Mouse (Mus musculus): ENCODE results near the gene Zfp444. TPM values are rescaled to one million over a fixed set of nuclear protein-coding genes. Genes with fewer than 3 reads are reported as not detected.

Gene Zfp444
- polyA plus RNA-seq, 1 experiment from 2014 or later, result 101 TPM

- no peak for ATAC-seq
- H3K4me2 ChIP-seq (ENCODE audit: low read length), result no peak overlapping the region
- no peaks in the 10 kb centered on the region for H3K9me3 ChIP-seq (ENCODE audit: control insufficient read depth, low read length)
- H3K27me3 ChIP-seq (replicated peaks; ENCODE audit: control insufficient read depth, insufficient read depth, low read length), result no peaks in the 10 kb centered on the region
- peaks cover 19% of the 10 kb centered on the region for H3K4me1 ChIP-seq (replicated peaks; ENCODE audit: control insufficient read depth, insufficient read depth, low read length)
- H3K27ac ChIP-seq (ENCODE audit: low read length), result no peak overlapping the region
- 88% methylated on average over 7 of the region's 7 CpGs for WGBS
- H3K4me3 ChIP-seq (replicated peaks; ENCODE audit: low read length), result no peak overlapping the region
- H3K36me3 ChIP-seq (ENCODE audit: control insufficient read depth, insufficient read depth), result no peaks in the 10 kb centered on the region
- no peak overlapping the region for H3K9ac ChIP-seq (replicated peaks; ENCODE audit: low read depth, low read length)
These were observed 25.6 kb upstream of the Zfp444 start for GRCm38 (mm10) chr7:6146194-6146981.

GRCm38 (mm10) chr7:6146982-6147325, 25.1 kb upstream of the Zfp444 start:
- Histone ChIP-seq H3K36me3 (ENCODE audit: control insufficient read depth, insufficient read depth) (no peaks in the 10 kb centered on the region), H3K27ac (ENCODE audit: low read length) (no peak overlapping the region), H3K4me1 (replicated peaks; ENCODE audit: control insufficient read depth, insufficient read depth, low read length) (peaks cover 19% of the 10 kb centered on the region), H3K9ac (replicated peaks; ENCODE audit: low read depth, low read length) (no peak overlapping the region), H3K27me3 (replicated peaks; ENCODE audit: control insufficient read depth, insufficient read depth, low read length) (no peaks in the 10 kb centered on the region), H3K4me3 (replicated peaks; ENCODE audit: low read length) (no peak overlapping the region), H3K4me2 (ENCODE audit: low read length) (no peak overlapping the region), H3K9me3 (ENCODE audit: control insufficient read depth, low read length) (no peaks in the 10 kb centered on the region)
- 64% methylated on average over 2 of the region's 2 CpGs for WGBS
- no peak for ATAC-seq

- H3K27me3 ChIP-seq (replicated peaks; ENCODE audit: control insufficient read depth, insufficient read depth, low read length), result no peaks in the 10 kb centered on the region
- H3K27ac ChIP-seq (ENCODE audit: low read length), result no peak overlapping the region
- 78% methylated on average over 5 of the region's 5 CpGs for WGBS
- no peak for ATAC-seq
- H3K9me3 ChIP-seq (ENCODE audit: control insufficient read depth, low read length), result no peaks in the 10 kb centered on the region
- H3K4me2 ChIP-seq (ENCODE audit: low read length), result no peak overlapping the region
- no peak overlapping the region for H3K4me3 ChIP-seq (replicated peaks; ENCODE audit: low read length)
- H3K4me1 ChIP-seq (replicated peaks; ENCODE audit: control insufficient read depth, insufficient read depth, low read length), result peaks cover 19% of the 10 kb centered on the region
- H3K9ac ChIP-seq (replicated peaks; ENCODE audit: low read depth, low read length), result no peak overlapping the region
- H3K36me3 ChIP-seq (ENCODE audit: control insufficient read depth, insufficient read depth), result no peaks in the 10 kb centered on the region
These were observed 24.3 kb upstream of the Zfp444 start for GRCm38 (mm10) chr7:6147688-6148087.

GRCm38 (mm10) chr7:6151266-6151665, 20.8 kb upstream of the Zfp444 start:
- Histone ChIP-seq H3K27me3 (replicated peaks; ENCODE audit: control insufficient read depth, insufficient read depth, low read length) (no peaks in the 10 kb centered on the region), H3K9ac (replicated peaks; ENCODE audit: low read depth, low read length) (no peak overlapping the region), H3K4me1 (replicated peaks; ENCODE audit: control insufficient read depth, insufficient read depth, low read length) (peaks cover 24% of the 10 kb centered on the region), H3K27ac (ENCODE audit: low read length) (no peak overlapping the region), H3K4me2 (ENCODE audit: low read length) (no peak overlapping the region), H3K36me3 (ENCODE audit: control insufficient read depth, insufficient read depth) (no peaks in the 10 kb centered on the region), H3K4me3 (replicated peaks; ENCODE audit: low read length) (no peak overlapping the region), H3K9me3 (ENCODE audit: control insufficient read depth, low read length) (no peaks in the 10 kb centered on the region)
- no peak for ATAC-seq
- WGBS, result 100% methylated on average over 1 of the region's 1 CpGs

- Histone ChIP-seq H3K4me1 (replicated peaks; ENCODE audit: control insufficient read depth, insufficient read depth, low read length) (peaks cover 28% of the 10 kb centered on the region), H3K4me3 (replicated peaks; ENCODE audit: low read length) (no peak overlapping the region), H3K36me3 (ENCODE audit: control insufficient read depth, insufficient read depth) (no peaks in the 10 kb centered on the region), H3K27me3 (replicated peaks; ENCODE audit: control insufficient read depth, insufficient read depth, low read length) (no peaks in the 10 kb centered on the region), H3K27ac (ENCODE audit: low read length) (no peak overlapping the region), H3K9ac (replicated peaks; ENCODE audit: low read depth, low read length) (no peak overlapping the region), H3K4me2 (ENCODE audit: low read length) (no peak overlapping the region), H3K9me3 (ENCODE audit: control insufficient read depth, low read length) (no peaks in the 10 kb centered on the region)
- 84% methylated on average over 3 of the region's 3 CpGs for WGBS
- no peak for ATAC-seq
These were observed 20.0 kb upstream of the Zfp444 start for GRCm38 (mm10) chr7:6152036-6152435.

- Histone ChIP-seq H3K9ac (replicated peaks; ENCODE audit: low read depth, low read length) (no peak overlapping the region), H3K4me3 (replicated peaks; ENCODE audit: low read length) (no peak overlapping the region), H3K36me3 (ENCODE audit: control insufficient read depth, insufficient read depth) (no peaks in the 10 kb centered on the region), H3K27me3 (replicated peaks; ENCODE audit: control insufficient read depth, insufficient read depth, low read length) (no peaks in the 10 kb centered on the region), H3K9me3 (ENCODE audit: control insufficient read depth, low read length) (no peaks in the 10 kb centered on the region), H3K4me2 (ENCODE audit: low read length) (no peak overlapping the region), H3K4me1 (replicated peaks; ENCODE audit: control insufficient read depth, insufficient read depth, low read length) (peaks cover 28% of the 10 kb centered on the region), H3K27ac (ENCODE audit: low read length) (no peak overlapping the region)
- WGBS, result 90% methylated on average over 3 of the region's 3 CpGs
- ATAC-seq, result no peak
These were observed 18.9 kb upstream of the Zfp444 start for GRCm38 (mm10) chr7:6153131-6153530.

GRCm38 (mm10) chr7:6154164-6154563, 17.9 kb upstream of the Zfp444 start:
- no peak for ATAC-seq
- Histone ChIP-seq H3K9me3 (ENCODE audit: control insufficient read depth, low read length) (no peaks in the 10 kb centered on the region), H3K27me3 (replicated peaks; ENCODE audit: control insufficient read depth, insufficient read depth, low read length) (no peaks in the 10 kb centered on the region), H3K9ac (replicated peaks; ENCODE audit: low read depth, low read length) (no peak overlapping the region; the same call in 1 of the 2 replicates), H3K4me3 (replicated peaks; ENCODE audit: low read length) (peak overlapping the region; percentile 87; the same call in 1 of the 2 replicates), H3K4me1 (replicated peaks; ENCODE audit: control insufficient read depth, insufficient read depth, low read length) (peaks cover 22% of the 10 kb centered on the region), H3K4me2 (ENCODE audit: low read length) (peak overlapping the region; percentile 82; the same call in 1 of the 2 replicates), H3K27ac (ENCODE audit: low read length) (no peak overlapping the region), H3K36me3 (ENCODE audit: control insufficient read depth, insufficient read depth) (no peaks in the 10 kb centered on the region)
- WGBS, result 79% methylated on average over 5 of the region's 5 CpGs

- peak; percentile 74 for ATAC-seq
- peak overlapping the region; percentile 96 for H3K9ac ChIP-seq (replicated peaks; ENCODE audit: low read depth, low read length)
- peaks cover 20% of the 10 kb centered on the region for H3K4me1 ChIP-seq (replicated peaks; ENCODE audit: control insufficient read depth, insufficient read depth, low read length)
- H3K27me3 ChIP-seq (replicated peaks; ENCODE audit: control insufficient read depth, insufficient read depth, low read length), result no peaks in the 10 kb centered on the region
- H3K9me3 ChIP-seq (ENCODE audit: control insufficient read depth, low read length), result no peaks in the 10 kb centered on the region
- no peaks in the 10 kb centered on the region for H3K36me3 ChIP-seq (ENCODE audit: control insufficient read depth, insufficient read depth)
- H3K4me2 ChIP-seq (ENCODE audit: low read length), result peak overlapping the region; percentile 82
- under 1% methylated on average over 57 of the region's 85 CpGs for WGBS
- peak overlapping the region; percentile 95 for H3K27ac ChIP-seq (ENCODE audit: low read length)
- H3K4me3 ChIP-seq (replicated peaks; ENCODE audit: low read length), result peak overlapping the region; percentile 87
These were observed 16.8 kb upstream of the Zfp444 start for GRCm38 (mm10) chr7:6155031-6155872.

- Histone ChIP-seq H3K27ac (ENCODE audit: low read length) (peak within 1 kb of the TSS; percentile 95), H3K27me3 (replicated peaks; ENCODE audit: control insufficient read depth, insufficient read depth, low read length) (no peaks in the 10 kb centered on the region), H3K4me2 (ENCODE audit: low read length) (peak within 1 kb of the TSS; percentile 82), H3K9ac (replicated peaks; ENCODE audit: low read depth, low read length) (peak within 1 kb of the TSS; percentile 96), H3K9me3 (ENCODE audit: control insufficient read depth, low read length) (no peaks in the 10 kb centered on the region), H3K4me3 (replicated peaks; ENCODE audit: low read length) (peak within 1 kb of the TSS; percentile 87), H3K4me1 (replicated peaks; ENCODE audit: control insufficient read depth, insufficient read depth, low read length) (peaks cover 20% of the 10 kb centered on the region), H3K36me3 (ENCODE audit: control insufficient read depth, insufficient read depth) (no peaks in the 10 kb centered on the region)
- WGBS, result under 1% methylated on average over 46 of the region's 54 CpGs
- ATAC-seq, result peak; percentile 97
These were observed 16.1 kb upstream of the Zfp444 start, which contains the start of gene Zfp787 for GRCm38 (mm10) chr7:6155901-6156411. Gene Zfp787, minus strand, starts transcription at chr7:6155997.
